Mouse (Mus musculus): ENCODE measurements at regions not wholly inside any gene's neighbourhood (a gene's known extent, or its start where the extent isn't known, plus 50 kb on each side); places are given as distances from the start of the nearest gene placed in this dataset.
"Not testable (repeated sequence)": the region's sequence is repeated elsewhere in the genome, so short reads cannot be mapped to it uniquely, and the experiment has no call there.

- 89% methylated on average over 8 of the region's 8 CpGs for WGBS
- H3K27ac ChIP-seq (ENCODE audit: low read depth, low read length), result no peak overlapping the region
- no peak overlapping the region for H3K4me2 ChIP-seq (replicated peaks; ENCODE audit: low read depth, low read length)
- H3K36me3 ChIP-seq (ENCODE audit: control insufficient read depth, insufficient read depth, low read length), result no peaks in the 10 kb centered on the region
- no peak for ATAC-seq (ENCODE audit: low FRiP score)
- H3K4me3 ChIP-seq (ENCODE audit: low read depth, low read length), result no peak overlapping the region
- H3K27me3 ChIP-seq (ENCODE audit: control insufficient read depth, insufficient read depth, low read length), result no peaks in the 10 kb centered on the region
- no peak overlapping the region for H3K9ac ChIP-seq (ENCODE audit: low read depth, low read length)
- no peaks in the 10 kb centered on the region for H3K9me3 ChIP-seq (ENCODE audit: control insufficient read depth, low read length)
- no peak for DNase-seq (ENCODE audit: low spot score)
- H3K4me1 ChIP-seq (replicated peaks; ENCODE audit: control insufficient read depth, insufficient read depth, low read length), result no peaks in the 10 kb centered on the region; the same call in none of the 2 replicates
Measured at GRCm38 (mm10) chr12:69464906-69465305, 92.6 kb upstream of the Gm9887 start.

GRCm38 (mm10) chr12:69463327-69463726, 91.1 kb upstream of the Gm9887 start:
- H3K4me2 ChIP-seq (replicated peaks; ENCODE audit: low read depth, low read length); H3K9ac ChIP-seq (ENCODE audit: low read depth, low read length); DNase-seq (ENCODE audit: low spot score); H3K27ac ChIP-seq (ENCODE audit: low read depth, low read length); H3K9me3 ChIP-seq (ENCODE audit: control insufficient read depth, low read length); H3K27me3 ChIP-seq (ENCODE audit: control insufficient read depth, insufficient read depth, low read length); ATAC-seq (ENCODE audit: low FRiP score); H3K4me3 ChIP-seq (ENCODE audit: low read depth, low read length); H3K36me3 ChIP-seq (ENCODE audit: control insufficient read depth, insufficient read depth, low read length); H3K4me1 ChIP-seq (replicated peaks; ENCODE audit: control insufficient read depth, insufficient read depth, low read length): not testable (repeated sequence)
- WGBS, result 93% methylated on average over 6 of the region's 6 CpGs

GRCm38 (mm10) chr12:69461888-69462840, 89.9 kb upstream of the Gm9887 start:
- Histone ChIP-seq H3K9me3 (ENCODE audit: control insufficient read depth, low read length) (no peaks in the 10 kb centered on the region), H3K9ac (ENCODE audit: low read depth, low read length) (peak overlapping the region; percentile 45; the same call in 1 of the 2 replicates), H3K4me3 (ENCODE audit: low read depth, low read length) (peak overlapping the region; percentile 36), H3K27ac (ENCODE audit: low read depth, low read length) (peak overlapping the region; percentile 70), H3K4me2 (replicated peaks; ENCODE audit: low read depth, low read length) (peak overlapping the region; percentile 61), H3K27me3 (ENCODE audit: control insufficient read depth, insufficient read depth, low read length) (no peaks in the 10 kb centered on the region), H3K4me1 (replicated peaks; ENCODE audit: control insufficient read depth, insufficient read depth, low read length) (no peaks in the 10 kb centered on the region; the same call in none of the 2 replicates), H3K36me3 (ENCODE audit: control insufficient read depth, insufficient read depth, low read length) (no peaks in the 10 kb centered on the region)
- peak; percentile 87 for ATAC-seq (ENCODE audit: low FRiP score)
- DNase-seq (ENCODE audit: low spot score), result peak; percentile 65
- WGBS, result 15% methylated on average over 30 of the region's 30 CpGs

GRCm38 (mm10) chr12:69460552-69461079, 88.4 kb upstream of the Gm9887 start:
- Histone ChIP-seq H3K36me3 (ENCODE audit: control insufficient read depth, insufficient read depth, low read length) (no peaks in the 10 kb centered on the region), H3K4me3 (ENCODE audit: low read depth, low read length) (no peak overlapping the region), H3K4me1 (replicated peaks; ENCODE audit: control insufficient read depth, insufficient read depth, low read length) (no peaks in the 10 kb centered on the region; the same call in none of the 2 replicates), H3K4me2 (replicated peaks; ENCODE audit: low read depth, low read length) (no peak overlapping the region), H3K27me3 (ENCODE audit: control insufficient read depth, insufficient read depth, low read length) (no peaks in the 10 kb centered on the region), H3K27ac (ENCODE audit: low read depth, low read length) (no peak overlapping the region), H3K9me3 (ENCODE audit: control insufficient read depth, low read length) (no peaks in the 10 kb centered on the region), H3K9ac (ENCODE audit: low read depth, low read length) (no peak overlapping the region)
- 73% methylated on average over 3 of the region's 3 CpGs for WGBS
- ATAC-seq (ENCODE audit: low FRiP score) (no peak), DNase-seq (ENCODE audit: low spot score) (no peak)

GRCm38 (mm10) chr12:69458170-69458841, 86.0 kb upstream of the Gm9887 start:
- DNase-seq (ENCODE audit: low spot score) (no peak), ATAC-seq (ENCODE audit: low FRiP score) (no peak)
- Histone ChIP-seq H3K27me3 (ENCODE audit: control insufficient read depth, insufficient read depth, low read length) (no peaks in the 10 kb centered on the region), H3K4me1 (replicated peaks; ENCODE audit: control insufficient read depth, insufficient read depth, low read length) (no peaks in the 10 kb centered on the region; the same call in none of the 2 replicates), H3K4me2 (replicated peaks; ENCODE audit: low read depth, low read length) (no peak overlapping the region), H3K9me3 (ENCODE audit: control insufficient read depth, low read length) (no peaks in the 10 kb centered on the region), H3K36me3 (ENCODE audit: control insufficient read depth, insufficient read depth, low read length) (no peaks in the 10 kb centered on the region), H3K9ac (ENCODE audit: low read depth, low read length) (no peak overlapping the region), H3K27ac (ENCODE audit: low read depth, low read length) (no peak overlapping the region), H3K4me3 (ENCODE audit: low read depth, low read length) (no peak overlapping the region)
- 78% methylated on average over 14 of the region's 14 CpGs for WGBS

GRCm38 (mm10) chr12:69456746-69457145, 84.5 kb upstream of the Gm9887 start:
- WGBS, result 88% methylated on average over 3 of the region's 3 CpGs
- Histone ChIP-seq H3K4me1 (replicated peaks; ENCODE audit: control insufficient read depth, insufficient read depth, low read length) (no peaks in the 10 kb centered on the region; the same call in 1 of the 2 replicates), H3K9me3 (ENCODE audit: control insufficient read depth, low read length) (no peaks in the 10 kb centered on the region), H3K36me3 (ENCODE audit: control insufficient read depth, insufficient read depth, low read length) (no peaks in the 10 kb centered on the region), H3K4me2 (replicated peaks; ENCODE audit: low read depth, low read length) (no peak overlapping the region), H3K9ac (ENCODE audit: low read depth, low read length) (no peak overlapping the region), H3K27me3 (ENCODE audit: control insufficient read depth, insufficient read depth, low read length) (no peaks in the 10 kb centered on the region), H3K27ac (ENCODE audit: low read depth, low read length) (no peak overlapping the region), H3K4me3 (ENCODE audit: low read depth, low read length) (no peak overlapping the region)
- ATAC-seq (ENCODE audit: low FRiP score) (no peak), DNase-seq (ENCODE audit: low spot score) (no peak)

GRCm38 (mm10) chr12:69456116-69456515, 83.9 kb upstream of the Gm9887 start:
- no peak for ATAC-seq (ENCODE audit: low FRiP score)
- Histone ChIP-seq H3K27ac (ENCODE audit: low read depth, low read length) (no peak overlapping the region), H3K36me3 (ENCODE audit: control insufficient read depth, insufficient read depth, low read length) (no peaks in the 10 kb centered on the region), H3K27me3 (ENCODE audit: control insufficient read depth, insufficient read depth, low read length) (no peaks in the 10 kb centered on the region), H3K4me1 (replicated peaks; ENCODE audit: control insufficient read depth, insufficient read depth, low read length) (no peaks in the 10 kb centered on the region), H3K9ac (ENCODE audit: low read depth, low read length) (no peak overlapping the region), H3K4me3 (ENCODE audit: low read depth, low read length) (no peak overlapping the region), H3K9me3 (ENCODE audit: control insufficient read depth, low read length) (no peaks in the 10 kb centered on the region), H3K4me2 (replicated peaks; ENCODE audit: low read depth, low read length) (no peak overlapping the region)
- WGBS, result 85% methylated on average over 12 of the region's 12 CpGs
- no peak for DNase-seq (ENCODE audit: low spot score)

GRCm38 (mm10) chr12:69455566-69455965, 83.3 kb upstream of the Gm9887 start:
- H3K4me3 ChIP-seq (ENCODE audit: low read depth, low read length), result no peak overlapping the region
- no peaks in the 10 kb centered on the region for H3K27me3 ChIP-seq (ENCODE audit: control insufficient read depth, insufficient read depth, low read length)
- no peaks in the 10 kb centered on the region for H3K9me3 ChIP-seq (ENCODE audit: control insufficient read depth, low read length)
- H3K36me3 ChIP-seq (ENCODE audit: control insufficient read depth, insufficient read depth, low read length), result no peaks in the 10 kb centered on the region
- 83% methylated on average over 5 of the region's 5 CpGs for WGBS
- H3K9ac ChIP-seq (ENCODE audit: low read depth, low read length), result no peak overlapping the region
- no peaks in the 10 kb centered on the region for H3K4me1 ChIP-seq (replicated peaks; ENCODE audit: control insufficient read depth, insufficient read depth, low read length)
- DNase-seq (ENCODE audit: low spot score), result no peak
- no peak overlapping the region for H3K27ac ChIP-seq (ENCODE audit: low read depth, low read length)
- ATAC-seq (ENCODE audit: low FRiP score), result no peak
- no peak overlapping the region for H3K4me2 ChIP-seq (replicated peaks; ENCODE audit: low read depth, low read length)

Measured in hindbrain, embryonic 11.5 days (tissue).